Mouse (Mus musculus): ENCODE results near the gene Ylpm1.

DNA sequence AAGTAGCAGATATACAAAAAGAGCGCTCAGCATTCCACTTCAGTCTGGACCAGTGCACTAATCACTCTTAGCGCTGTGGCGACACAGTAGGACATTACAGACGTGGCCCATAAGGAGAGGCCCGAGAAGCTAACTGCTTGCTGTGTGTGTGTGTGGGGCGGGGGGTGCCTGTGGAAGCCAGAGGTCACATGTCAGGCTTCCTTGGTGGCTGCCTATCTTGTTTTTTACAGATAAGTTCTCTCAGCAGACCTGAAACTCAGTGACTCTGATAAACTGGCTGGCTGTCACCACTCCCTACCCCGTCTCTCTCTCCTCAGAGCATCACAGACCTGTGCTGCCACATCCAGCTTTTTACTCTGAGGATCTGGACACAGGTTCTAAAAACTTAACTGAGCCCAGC, 33.5 kb upstream of the Ylpm1 start:
- TF ChIP-seq CTCF (IDR thresholded peaks at IDR 0.05; ENCODE audit: extremely low read depth, insufficient read depth, insufficient read length, insufficient replicate concordance): no peak
- TF ChIP-seq POLR2A (IDR thresholded peaks at IDR 0.05; ENCODE audit: low read depth, low read length): no peak

All from spleen, adult 2 months (tissue).